Mouse (Mus musculus): ENCODE data around the gene Hamp2. TPM values are rescaled to one million over a fixed set of nuclear protein-coding genes. Genes with fewer than 3 reads are reported as not detected.
"Not testable (repeated sequence)": the region's sequence is repeated elsewhere in the genome, so short reads cannot be mapped to it uniquely, and the experiment has no call there.

The Hamp2 gene
- polyA plus RNA-seq, 1 experiment from 2014 or later = not detected

DNA sequence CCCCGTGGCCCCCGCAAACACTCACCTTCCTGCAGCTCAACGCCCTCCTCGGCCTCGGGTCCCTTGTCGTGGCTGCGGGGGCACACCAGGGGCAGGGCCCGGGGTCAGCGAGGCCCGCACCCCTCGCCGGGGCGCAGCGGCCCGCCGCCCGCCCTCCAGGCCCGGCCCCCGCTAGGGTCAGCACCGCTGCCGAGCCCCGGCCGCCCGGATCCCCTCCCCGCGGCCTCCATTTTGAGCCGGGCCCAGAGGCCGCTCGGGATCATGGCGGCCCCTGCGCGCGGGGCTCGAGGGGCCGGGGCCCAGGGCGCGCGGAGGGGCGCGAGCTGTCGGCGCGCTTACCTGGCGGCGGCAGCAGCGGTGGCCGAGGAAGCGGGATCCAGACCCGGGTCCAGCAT, 31.9 kb upstream of the Hamp2 start:
- no peak for DNase-seq (ENCODE audit: low spot score)
- H3K27me3 ChIP-seq (replicated peaks; ENCODE audit: control insufficient read depth, insufficient read depth, low read length) = no peaks in the 10 kb centered on the region
- peak overlapping the region; percentile 80 for H3K4me2 ChIP-seq (ENCODE audit: low read length)
- peaks cover 47% of the 10 kb centered on the region for H3K36me3 ChIP-seq (ENCODE audit: control insufficient read depth, insufficient read depth, low read length)
- peak overlapping the region; percentile 98 for H3K27ac ChIP-seq (ENCODE audit: low read depth, low read length)
- H3K4me3 ChIP-seq (ENCODE audit: low read depth, low read length) = peak overlapping the region; percentile 92
- H3K4me1 ChIP-seq (ENCODE audit: control insufficient read depth, insufficient read depth, low read length) = peaks cover 14% of the 10 kb centered on the region
- H3K9me3 ChIP-seq (replicated peaks; ENCODE audit: control insufficient read depth, low read length) = no peaks in the 10 kb centered on the region
- ATAC-seq = peak; percentile 55
- WGBS = 0% methylated on average over 24 of the region's 49 CpGs
- peak overlapping the region; percentile 94 for H3K9ac ChIP-seq (ENCODE audit: low read length)

DNA sequence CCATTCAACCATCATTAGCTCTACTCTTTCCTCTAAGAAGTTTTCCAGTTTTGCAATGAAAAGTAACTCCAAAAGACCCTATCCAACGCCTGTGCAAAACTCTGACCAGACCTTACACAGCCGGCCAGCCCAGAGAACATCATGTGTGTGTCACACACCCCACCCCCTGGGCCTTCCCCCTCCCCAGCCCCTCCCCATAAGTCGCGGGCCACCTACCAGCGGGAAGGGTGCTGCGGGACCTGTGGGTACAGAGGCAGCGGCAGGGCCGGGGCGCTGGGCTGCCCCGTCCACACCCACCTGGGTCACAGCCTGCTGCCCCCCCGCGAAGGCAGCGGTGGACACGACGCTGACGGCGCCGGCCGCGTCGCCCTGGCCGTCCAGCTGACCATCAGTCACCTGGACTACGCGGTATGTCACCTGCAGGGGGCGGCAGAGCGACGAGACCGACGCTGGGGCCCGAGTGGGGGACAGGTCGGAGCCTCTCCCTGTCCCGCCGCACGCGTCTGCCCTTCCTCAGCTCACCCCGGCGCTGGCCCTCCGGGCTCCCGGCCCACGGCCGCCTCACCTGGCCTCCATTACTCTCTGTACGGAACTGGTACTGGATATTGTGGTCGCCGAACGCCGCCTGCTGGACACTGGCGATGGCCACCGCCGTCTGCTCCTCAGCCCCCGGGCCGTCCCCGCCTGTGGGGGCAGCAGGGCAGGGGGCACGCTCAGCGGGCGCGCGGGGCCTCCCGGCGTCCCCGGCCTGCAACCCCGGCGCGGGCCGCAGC, 31.3 kb upstream of the Hamp2 start:
- H3K4me2 ChIP-seq (ENCODE audit: low read length) = peak overlapping the region; percentile 80
- no peaks in the 10 kb centered on the region for H3K9me3 ChIP-seq (replicated peaks; ENCODE audit: control insufficient read depth, low read length)
- peak overlapping the region; percentile 98 for H3K27ac ChIP-seq (ENCODE audit: low read depth, low read length)
- peak overlapping the region; percentile 94 for H3K9ac ChIP-seq (ENCODE audit: low read length)
- DNase-seq (ENCODE audit: low spot score) = peak; percentile 81
- peaks cover 52% of the 10 kb centered on the region for H3K36me3 ChIP-seq (ENCODE audit: control insufficient read depth, insufficient read depth, low read length)
- peak overlapping the region; percentile 92 for H3K4me3 ChIP-seq (ENCODE audit: low read depth, low read length)
- WGBS = under 1% methylated on average over 63 of the region's 64 CpGs
- H3K27me3 ChIP-seq (replicated peaks; ENCODE audit: control insufficient read depth, insufficient read depth, low read length) = no peaks in the 10 kb centered on the region
- peaks cover 14% of the 10 kb centered on the region for H3K4me1 ChIP-seq (ENCODE audit: control insufficient read depth, insufficient read depth, low read length)
- peak; percentile 68 for ATAC-seq

DNA sequence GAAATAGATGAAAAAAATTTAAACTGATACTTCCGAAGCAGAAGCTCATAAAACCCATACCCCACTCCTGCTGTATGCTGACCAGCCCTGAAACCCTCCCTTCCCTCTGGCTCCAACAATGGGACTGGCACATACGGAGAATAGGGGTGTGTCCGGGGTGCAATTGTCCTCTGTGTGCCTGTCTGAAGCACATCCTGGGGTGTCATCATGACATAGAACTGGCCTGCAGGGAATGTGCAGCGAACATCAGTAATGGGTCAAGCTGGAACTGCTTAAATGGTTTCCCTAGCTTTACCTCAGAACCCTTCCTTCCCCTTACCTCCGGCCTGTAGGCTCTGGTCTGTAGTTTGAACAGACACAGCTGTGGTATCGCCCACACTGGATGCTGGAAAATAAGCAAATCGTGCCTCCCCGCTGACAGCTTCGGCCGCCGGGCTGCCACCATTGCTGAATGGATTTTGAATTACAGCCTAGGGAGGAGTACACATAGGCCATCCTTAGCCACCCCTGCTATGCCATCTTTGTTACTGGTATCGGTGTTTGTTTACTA, 30.6 kb upstream of the Hamp2 start:
- Histone ChIP-seq H3K9ac (ENCODE audit: low read length) (peak overlapping the region; percentile 94; the same call in 1 of the 2 replicates), H3K36me3 (ENCODE audit: control insufficient read depth, insufficient read depth, low read length) (peaks cover 58% of the 10 kb centered on the region), H3K4me1 (ENCODE audit: control insufficient read depth, insufficient read depth, low read length) (peaks cover 14% of the 10 kb centered on the region), H3K27me3 (replicated peaks; ENCODE audit: control insufficient read depth, insufficient read depth, low read length) (no peaks in the 10 kb centered on the region), H3K9me3 (replicated peaks; ENCODE audit: control insufficient read depth, low read length) (no peaks in the 10 kb centered on the region), H3K27ac (ENCODE audit: low read depth, low read length) (no peak overlapping the region), H3K4me2 (ENCODE audit: low read length) (peak overlapping the region; percentile 80), H3K4me3 (ENCODE audit: low read depth, low read length) (peak overlapping the region; percentile 92)
- no peak for ATAC-seq
- no peak for DNase-seq (ENCODE audit: low spot score)
- 87% methylated on average over 12 of the region's 12 CpGs for WGBS

DNA sequence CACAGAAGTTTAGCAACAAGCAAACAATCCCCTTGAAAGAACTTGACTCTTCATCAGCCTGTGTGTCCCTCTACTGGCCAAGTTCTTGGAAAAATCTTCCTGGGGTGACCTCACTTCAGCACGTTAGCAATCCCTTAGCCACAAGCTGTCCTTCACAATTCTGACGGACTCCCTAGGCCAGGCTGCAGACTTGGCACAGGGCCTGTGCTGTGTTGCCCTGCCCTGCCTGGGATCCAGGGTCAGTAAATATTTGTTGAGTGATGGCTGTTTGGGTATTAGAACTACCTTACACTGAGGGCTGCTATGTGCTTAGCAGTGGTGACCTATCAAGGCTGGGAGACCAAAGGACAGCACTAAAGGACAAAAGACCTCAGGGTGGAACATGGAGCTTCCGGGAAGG, 29.6 kb upstream of the Hamp2 start:
- ATAC-seq (no peak), DNase-seq (ENCODE audit: low spot score) (no peak)
- H3K9ac ChIP-seq (ENCODE audit: low read length) = no peak overlapping the region
- no peaks in the 10 kb centered on the region for H3K27me3 ChIP-seq (replicated peaks; ENCODE audit: control insufficient read depth, insufficient read depth, low read length)
- WGBS = 84% methylated on average over 3 of the region's 3 CpGs
- no peak overlapping the region for H3K4me3 ChIP-seq (ENCODE audit: low read depth, low read length)
- H3K9me3 ChIP-seq (replicated peaks; ENCODE audit: control insufficient read depth, low read length) = no peaks in the 10 kb centered on the region
- peaks cover 14% of the 10 kb centered on the region for H3K4me1 ChIP-seq (ENCODE audit: control insufficient read depth, insufficient read depth, low read length)
- no peak overlapping the region for H3K4me2 ChIP-seq (ENCODE audit: low read length)
- H3K27ac ChIP-seq (ENCODE audit: low read depth, low read length) = no peak overlapping the region
- H3K36me3 ChIP-seq (ENCODE audit: control insufficient read depth, insufficient read depth, low read length) = peaks cover 59% of the 10 kb centered on the region

DNA sequence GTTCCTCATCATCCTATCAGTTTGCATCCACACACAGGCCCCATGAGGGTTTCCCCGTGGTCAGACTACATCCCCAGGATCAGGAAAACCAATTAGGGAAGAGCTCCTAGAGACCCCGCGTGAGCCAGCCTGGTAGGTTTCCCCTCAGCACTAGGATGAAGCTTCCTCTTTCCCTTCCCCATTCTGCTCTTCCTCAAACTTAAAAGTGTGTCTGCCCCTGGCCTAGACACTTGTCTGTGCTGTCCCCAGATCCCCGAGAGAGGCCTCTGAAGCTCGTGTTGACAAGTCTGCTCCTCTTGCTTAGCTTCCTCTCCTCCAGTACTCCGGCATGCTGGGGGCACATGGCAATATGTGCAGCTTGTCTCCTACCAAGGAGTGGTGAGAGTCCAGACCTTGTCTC, 29.0 kb upstream of the Hamp2 start:
- DNase-seq (ENCODE audit: low spot score) (no peak), ATAC-seq (no peak)
- no peak overlapping the region for H3K4me3 ChIP-seq (ENCODE audit: low read depth, low read length)
- 84% methylated on average over 6 of the region's 6 CpGs for WGBS
- no peaks in the 10 kb centered on the region for H3K9me3 ChIP-seq (replicated peaks; ENCODE audit: control insufficient read depth, low read length)
- H3K4me1 ChIP-seq (ENCODE audit: control insufficient read depth, insufficient read depth, low read length) = peaks cover 14% of the 10 kb centered on the region
- peaks cover 61% of the 10 kb centered on the region for H3K36me3 ChIP-seq (ENCODE audit: control insufficient read depth, insufficient read depth, low read length)
- H3K27me3 ChIP-seq (replicated peaks; ENCODE audit: control insufficient read depth, insufficient read depth, low read length) = no peaks in the 10 kb centered on the region
- H3K9ac ChIP-seq (ENCODE audit: low read length) = no peak overlapping the region
- no peak overlapping the region for H3K4me2 ChIP-seq (ENCODE audit: low read length)
- no peak overlapping the region for H3K27ac ChIP-seq (ENCODE audit: low read depth, low read length)

DNA sequence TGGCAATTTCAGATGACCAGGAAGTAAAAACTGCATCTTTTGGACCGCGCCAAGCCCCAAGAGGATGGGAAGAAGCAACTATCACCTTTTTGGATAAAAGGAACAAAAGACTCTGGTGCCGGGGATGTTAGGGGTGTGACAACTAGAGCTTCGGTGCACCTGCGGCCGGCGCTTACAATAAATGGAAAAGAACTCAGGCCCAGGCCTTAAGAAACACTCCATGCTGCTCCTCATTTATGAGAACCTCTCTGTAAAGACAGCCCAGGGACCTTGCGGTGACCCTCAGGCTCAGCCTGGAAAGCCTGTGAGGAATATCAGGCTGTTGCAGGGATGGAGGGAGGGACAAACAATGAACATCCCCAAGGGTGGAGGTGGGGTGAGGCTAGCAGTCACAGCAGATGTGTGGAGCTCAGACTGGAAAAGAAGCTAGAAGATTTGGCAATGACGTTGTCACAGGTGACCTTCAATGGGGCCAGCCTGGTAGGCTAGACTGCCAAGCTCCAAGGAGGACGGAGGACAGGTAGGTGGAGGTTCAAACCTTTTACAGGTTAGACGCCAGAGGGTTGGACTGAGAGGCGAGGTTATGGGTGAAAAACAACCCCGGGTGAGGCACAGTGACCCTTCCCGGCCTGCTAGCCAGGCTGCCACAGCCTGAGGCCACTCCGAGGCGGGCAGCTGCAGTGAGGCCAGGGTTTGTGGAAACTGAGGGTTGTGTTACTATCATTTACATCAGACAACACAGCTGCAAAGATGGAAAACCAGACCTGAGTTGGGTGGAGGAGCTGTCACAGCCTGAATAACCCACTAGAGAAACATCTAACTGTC, 28.2 kb upstream of the Hamp2 start:
- H3K4me2 ChIP-seq (ENCODE audit: low read length) = no peak overlapping the region
- DNase-seq (ENCODE audit: low spot score) (no peak), ATAC-seq (no peak)
- peaks cover 61% of the 10 kb centered on the region for H3K36me3 ChIP-seq (ENCODE audit: control insufficient read depth, insufficient read depth, low read length)
- H3K4me3 ChIP-seq (ENCODE audit: low read depth, low read length) = no peak overlapping the region
- WGBS = 93% methylated on average over 16 of the region's 16 CpGs
- H3K27ac ChIP-seq (ENCODE audit: low read depth, low read length) = no peak overlapping the region
- H3K9me3 ChIP-seq (replicated peaks; ENCODE audit: control insufficient read depth, low read length) = no peaks in the 10 kb centered on the region
- no peak overlapping the region for H3K9ac ChIP-seq (ENCODE audit: low read length)
- peaks cover 8% of the 10 kb centered on the region for H3K4me1 ChIP-seq (ENCODE audit: control insufficient read depth, insufficient read depth, low read length)
- H3K27me3 ChIP-seq (replicated peaks; ENCODE audit: control insufficient read depth, insufficient read depth, low read length) = no peaks in the 10 kb centered on the region

DNA sequence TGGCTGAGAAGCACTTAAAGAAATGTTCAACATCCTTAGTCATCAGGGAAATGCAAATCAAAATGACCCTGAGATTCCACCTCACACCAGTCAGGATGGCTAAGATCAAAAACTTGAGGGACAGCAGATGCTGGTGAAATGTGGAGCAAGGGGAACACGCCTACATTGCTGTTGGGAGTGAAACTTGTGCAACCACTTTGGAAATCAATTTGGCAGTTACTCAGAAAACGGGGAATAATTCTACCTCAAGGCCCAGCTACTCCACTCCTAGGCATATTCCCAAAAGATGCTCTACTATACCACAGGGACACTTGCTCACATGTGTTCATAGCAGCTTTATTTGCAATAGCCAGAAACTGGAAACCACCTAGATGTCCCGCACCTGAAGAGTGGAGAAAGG, 25.4 kb upstream of the Hamp2 start:
- WGBS = 94% methylated on average over 3 of the region's 3 CpGs
- not testable (repeated sequence) for ATAC-seq

DNA sequence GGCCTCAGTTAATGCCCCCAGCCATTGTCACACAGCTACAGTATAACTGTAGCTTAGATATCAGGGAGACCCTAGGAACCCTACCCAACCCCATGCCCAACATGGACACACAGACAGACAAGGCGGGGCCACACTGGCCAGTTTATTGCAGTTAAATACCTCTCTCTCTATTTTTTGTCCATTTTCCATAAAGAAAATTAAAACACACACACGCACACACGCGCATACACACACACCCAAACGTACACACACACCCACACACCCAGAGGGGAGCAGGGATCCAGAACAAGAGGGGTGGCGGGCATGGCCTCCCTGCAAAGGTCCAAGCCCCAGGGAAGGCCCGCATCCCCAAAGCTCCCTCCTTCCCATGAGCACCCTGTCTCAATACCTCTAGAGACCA, 21.4 kb upstream of the Hamp2 start:
- peaks cover 36% of the 10 kb centered on the region for H3K36me3 ChIP-seq (ENCODE audit: control insufficient read depth, insufficient read depth, low read length)
- H3K4me3 ChIP-seq (ENCODE audit: low read depth, low read length) = no peak overlapping the region
- no peak overlapping the region for H3K4me2 ChIP-seq (ENCODE audit: low read length)
- H3K4me1 ChIP-seq (ENCODE audit: control insufficient read depth, insufficient read depth, low read length) = no peaks in the 10 kb centered on the region
- H3K27ac ChIP-seq (ENCODE audit: low read depth, low read length) = no peak overlapping the region
- ATAC-seq (no peak), DNase-seq (ENCODE audit: low spot score) (no peak)
- no peak overlapping the region for H3K9ac ChIP-seq (ENCODE audit: low read length)
- 93% methylated on average over 7 of the region's 7 CpGs for WGBS
- H3K9me3 ChIP-seq (replicated peaks; ENCODE audit: control insufficient read depth, low read length) = no peaks in the 10 kb centered on the region
- H3K27me3 ChIP-seq (replicated peaks; ENCODE audit: control insufficient read depth, insufficient read depth, low read length) = no peaks in the 10 kb centered on the region

More for the DNA sequence above, 25.4 kb upstream of the Hamp2 start:
- peaks cover 74% of the 10 kb centered on the region for H3K36me3 ChIP-seq (ENCODE audit: control insufficient read depth, insufficient read depth, low read length)
- H3K4me2 ChIP-seq (ENCODE audit: low read length); H3K4me3 ChIP-seq (ENCODE audit: low read depth, low read length); H3K9ac ChIP-seq (ENCODE audit: low read length); H3K27me3 ChIP-seq (replicated peaks; ENCODE audit: control insufficient read depth, insufficient read depth, low read length); DNase-seq (ENCODE audit: low spot score); H3K9me3 ChIP-seq (replicated peaks; ENCODE audit: control insufficient read depth, low read length); H3K27ac ChIP-seq (ENCODE audit: low read depth, low read length); H3K4me1 ChIP-seq (ENCODE audit: control insufficient read depth, insufficient read depth, low read length): not testable (repeated sequence)
